Mouse (Mus musculus) E14TG2a.4 (cell line): ENCODE measurements at regions not wholly inside any gene's neighbourhood (a gene's known extent, or its start where the extent isn't known, plus 50 kb on each side); places are given as distances from the start of the nearest gene placed in this dataset.

Source experiments
- CTCF ChIP-seq: conservative IDR thresholded peaks from 2 replicates; pipeline ENCODE4 v1.5.1; 2014; ENCODE audit warnings: low read length
- NANOG ChIP-seq: IDR thresholded peaks from 2 replicates; pipeline ENCODE4 v1.6.1; 2014; ENCODE audit warnings: borderline replicate concordance, low read length, mixed read lengths
- POU5F1 ChIP-seq: IDR thresholded peaks from 2 replicates; pipeline ENCODE4 v1.6.1; 2014; ENCODE audit warnings: low read length, borderline replicate concordance

DNA sequence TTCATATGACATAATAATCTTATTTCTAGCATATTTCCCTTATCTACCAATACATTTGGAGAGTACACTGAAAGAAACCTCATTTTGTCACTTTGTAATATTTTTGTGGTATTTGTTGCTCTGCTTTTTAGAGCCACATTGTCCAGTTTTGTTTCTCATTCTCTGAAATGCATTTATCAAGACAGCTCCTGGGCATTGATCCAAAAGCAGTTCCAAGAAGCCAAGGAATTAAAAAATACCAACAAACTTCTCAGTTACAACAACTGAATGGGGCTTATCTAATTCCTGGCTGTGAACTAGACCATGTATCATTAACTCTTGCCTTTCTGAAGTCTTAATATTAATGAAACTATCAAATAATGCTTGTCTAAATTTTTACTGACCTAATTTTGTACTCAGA is 76.3 kb downstream of the Ccdc71l start:
- TF ChIP-seq CTCF (no peak), NANOG (no peak), POU5F1 (no peak)
